In the genomic region with DNA sequence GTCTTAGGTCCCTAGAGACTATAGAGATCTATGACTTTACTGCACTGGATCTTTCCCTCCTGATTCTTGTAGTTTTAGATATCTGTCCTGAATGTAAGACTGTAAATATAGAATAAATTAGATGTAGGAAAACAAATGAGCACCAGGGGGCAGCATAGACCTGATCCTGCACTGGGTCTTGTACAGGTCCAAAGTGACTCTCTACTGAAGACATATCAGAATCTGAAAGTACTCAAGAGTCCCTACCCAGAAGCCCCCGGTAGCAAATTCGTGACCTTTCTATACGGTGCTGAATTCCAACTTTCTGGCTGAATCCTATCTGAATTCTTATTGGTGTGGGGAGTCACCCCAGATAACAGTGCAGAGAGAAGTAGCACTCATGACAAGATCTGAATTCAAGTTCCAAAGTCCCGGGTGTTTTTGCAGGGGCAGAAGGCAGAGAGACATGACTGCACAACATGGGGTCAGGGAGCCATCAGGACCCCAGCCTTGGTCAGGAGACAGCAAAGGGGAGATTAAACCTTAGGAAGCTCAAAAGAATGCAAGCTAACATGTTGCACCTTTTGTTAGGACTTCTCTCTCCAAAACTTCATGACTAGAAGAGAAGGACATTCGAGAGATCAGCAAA, we compare ENCODE assay signal across 8 mouse cellular contexts.
DNase-seq lines count a peak whose midpoint lies in the region; ATAC-seq and TF ChIP-seq lines count a peak whose summit lies in the region.

No protein-coding gene starts in this region.

- no peaks in the 10 kb centered on the region for H3K9me3 ChIP-seq in heart, postnatal 0 days (replicated peaks; ENCODE audit: control insufficient read depth, low read length)

- TF ChIP-seq POLR2A in heart, adult 2 months (IDR thresholded peaks at IDR 0.05; ENCODE audit: insufficient read depth, low read depth, low read length), result no peak

- peak overlapping the region; percentile 11; the same call in 1 of the 2 replicates for H3K4me2 ChIP-seq in heart, postnatal 0 days (ENCODE audit: low read depth, low read length)

- WGBS in heart, adult 2 months, result 32% methylated on average over 5 of the region's 5 CpGs
- 33% methylated on average over 5 of the region's 5 CpGs for WGBS in heart, postnatal 0 days

- H3K27me3 ChIP-seq in heart, adult 2 months (ENCODE audit: control insufficient read depth, insufficient read depth, low read length), result no peaks in the 10 kb centered on the region
- H3K27me3 ChIP-seq in heart, postnatal 0 days (ENCODE audit: control insufficient read depth, insufficient read depth, low read length), result no peaks in the 10 kb centered on the region

- no peaks in the 10 kb centered on the region for H3K79me2 ChIP-seq in heart, adult 2 months (replicated peaks; ENCODE audit: control insufficient read depth, insufficient read depth, low read length)

- no peak for TF ChIP-seq EP300 in heart, adult 2 months (IDR thresholded peaks at IDR 0.05; ENCODE audit: insufficient read depth, low read depth, low read length)
- no peak for TF ChIP-seq EP300 in heart, postnatal 0 days (IDR thresholded peaks at IDR 0.05; ENCODE audit: low read depth)

- ATAC-seq in heart, postnatal 0 days (ENCODE audit: insufficient read depth, low read depth), result peak; percentile 49; the same call in 1 of the 2 replicates

- intact Hi-C loops in heart, adult 2 months (cut with DNase I), result loop anchor here (1.0 kb wide), 1 partner anchor 716 kb away; no protein-coding TSS in a partner anchor
- intact Hi-C loops in heart, postnatal 25 days (cut with DNase I), result loop anchor here (5.0 to 10.0 kb wide), 5 partner anchors 124 to 716 kb away; no protein-coding TSS in a partner anchor

- H3K36me3 ChIP-seq in heart, adult 2 months (ENCODE audit: control insufficient read depth, insufficient read depth, low read length), result no peaks in the 10 kb centered on the region
- no peaks in the 10 kb centered on the region for H3K36me3 ChIP-seq in heart, postnatal 0 days (replicated peaks; ENCODE audit: control insufficient read depth, insufficient read depth, low read length)

- 0 out of 2 replicates have a peak overlapping the region, but pooled peaks have one; percentile 6 for H3K4me3 ChIP-seq in heart, adult 2 months
- H3K4me3 ChIP-seq in heart, postnatal 0 days (ENCODE audit: low read depth, low read length), result no peak overlapping the region

- no peak overlapping the region for H3K9ac ChIP-seq in heart, adult 2 months (ENCODE audit: low read depth, low read length)
- H3K9ac ChIP-seq in heart, postnatal 0 days (replicated peaks; ENCODE audit: low read depth, low read length), result no peak overlapping the region

- peak; percentile 88 for TF ChIP-seq CTCF in heart, adult 2 months (IDR thresholded peaks at IDR 0.05)
- TF ChIP-seq CTCF in heart, postnatal 0 days (IDR thresholded peaks at IDR 0.05; ENCODE audit: low read depth), result peak; percentile 81

- no peaks in the 10 kb centered on the region for H3K4me1 ChIP-seq in heart, adult 2 months (ENCODE audit: control insufficient read depth, insufficient read depth, low read length)
- H3K4me1 ChIP-seq in heart, postnatal 0 days (ENCODE audit: control insufficient read depth, insufficient read depth), result no peaks in the 10 kb centered on the region

- H3K27ac ChIP-seq in heart, adult 2 months, result no peak overlapping the region
- H3K27ac ChIP-seq in heart, postnatal 0 days (ENCODE audit: low read depth), result no peak overlapping the region

- peak in 1 of 2 experiments; percentile 20 for DNase-seq in heart, adult 2 months
- no peak for DNase-seq in heart, postnatal 25 days (ENCODE audit: low spot score)
- peak; percentile 49 for DNase-seq in adrenal gland, adult 2 months
- DNase-seq in embryo, embryonic 9.5 days (ENCODE audit: extremely low spot score), result peak; percentile 72
- peak; percentile 76 for DNase-seq in heart, postnatal 0 days (ENCODE audit: low spot score)
- peak; percentile 76 for DNase-seq in kidney, postnatal 10 days
- DNase-seq in lung, postnatal 10 days, result peak; percentile 78
- peak; percentile 53 to 67 for DNase-seq in right cerebral cortex, postnatal 10 days (ENCODE audit: low spot score in 2 of 2)
